Mouse (Mus musculus): Measurements from ENCODE around the gene Btbd9. TPM values are rescaled to one million over a fixed set of nuclear protein-coding genes. Genes with fewer than 3 reads are reported as not detected.

The Btbd9 gene
- total and polyA plus RNA-seq, 2 experiments from 2014 or later = 30.3 to 31.0 TPM

- H3K4me2 ChIP-seq (ENCODE audit: low read depth, low read length) = peak overlapping the region; percentile 50
- 33% methylated on average over 14 of the region's 14 CpGs for WGBS
Measured at GRCm38 (mm10) chr17:30467566-30468213, 108.6 kb downstream of the Btbd9 start.

GRCm38 (mm10) chr17:30465060-30465762, 111.1 kb downstream of the Btbd9 start:
- Histone ChIP-seq H3K4me2 (ENCODE audit: low read depth, low read length) (no peak overlapping the region), H3K27ac (ENCODE audit: low read depth) (peak overlapping the region; percentile 51; the same call in 1 of the 2 replicates), H3K27me3 (ENCODE audit: control insufficient read depth, insufficient read depth, low read length) (no peaks in the 10 kb centered on the region), H3K4me3 (ENCODE audit: low read depth, low read length) (no peak overlapping the region), H3K36me3 (replicated peaks; ENCODE audit: control insufficient read depth, insufficient read depth, low read length) (no peaks in the 10 kb centered on the region), H3K9ac (replicated peaks; ENCODE audit: low read depth, low read length) (no peak overlapping the region), H3K4me1 (ENCODE audit: control insufficient read depth, insufficient read depth) (peaks cover 34% of the 10 kb centered on the region), H3K9me3 (replicated peaks; ENCODE audit: control insufficient read depth, low read length) (no peaks in the 10 kb centered on the region)
- TF ChIP-seq CTCF (IDR thresholded peaks at IDR 0.05; ENCODE audit: low read depth) = no peak
- TF ChIP-seq EP300 (IDR thresholded peaks at IDR 0.05; ENCODE audit: low read depth) = no peak
- DNase-seq (ENCODE audit: low spot score) (no peak), ATAC-seq (ENCODE audit: insufficient read depth, low read depth) (no peak)
- whole genome bisulfite sequencing = 41% methylated on average over 6 of the region's 6 CpGs

More at GRCm38 (mm10) chr17:30467566-30468213, 108.6 kb downstream of the Btbd9 start:
- DNase-seq (ENCODE audit: low spot score) (no peak), ATAC-seq (ENCODE audit: insufficient read depth, low read depth) (no peak)
- Histone ChIP-seq H3K36me3 (replicated peaks; ENCODE audit: control insufficient read depth, insufficient read depth, low read length) (no peaks in the 10 kb centered on the region), H3K9me3 (replicated peaks; ENCODE audit: control insufficient read depth, low read length) (no peaks in the 10 kb centered on the region), H3K27ac (ENCODE audit: low read depth) (peak overlapping the region; percentile 12; the same call in 1 of the 2 replicates), H3K4me1 (ENCODE audit: control insufficient read depth, insufficient read depth) (peaks cover 49% of the 10 kb centered on the region), H3K27me3 (ENCODE audit: control insufficient read depth, insufficient read depth, low read length) (no peaks in the 10 kb centered on the region), H3K4me3 (ENCODE audit: low read depth, low read length) (peak overlapping the region; percentile 9; the same call in 1 of the 2 replicates), H3K9ac (replicated peaks; ENCODE audit: low read depth, low read length) (peak overlapping the region; percentile 42; the same call in 1 of the 2 replicates)
- TF ChIP-seq EP300 (IDR thresholded peaks at IDR 0.05; ENCODE audit: low read depth) (no peak), CTCF (IDR thresholded peaks at IDR 0.05; ENCODE audit: low read depth) (no peak)

GRCm38 (mm10) chr17:30464240-30464745, 112.0 kb downstream of the Btbd9 start:
- no peak overlapping the region for H3K4me3 ChIP-seq (ENCODE audit: low read depth, low read length)
- H3K27ac ChIP-seq (ENCODE audit: low read depth) = peak overlapping the region; percentile 51
- ATAC-seq (ENCODE audit: insufficient read depth, low read depth) = peak; percentile 57
- DNase-seq (ENCODE audit: low spot score) = peak; percentile 56
- WGBS = 21% methylated on average over 5 of the region's 5 CpGs
- no peak for TF ChIP-seq CTCF (IDR thresholded peaks at IDR 0.05; ENCODE audit: low read depth)
- TF ChIP-seq EP300 (IDR thresholded peaks at IDR 0.05; ENCODE audit: low read depth) = no peak
- H3K9me3 ChIP-seq (replicated peaks; ENCODE audit: control insufficient read depth, low read length) = no peaks in the 10 kb centered on the region
- H3K36me3 ChIP-seq (replicated peaks; ENCODE audit: control insufficient read depth, insufficient read depth, low read length) = no peaks in the 10 kb centered on the region
- H3K4me2 ChIP-seq (ENCODE audit: low read depth, low read length) = no peak overlapping the region
- H3K9ac ChIP-seq (replicated peaks; ENCODE audit: low read depth, low read length) = no peak overlapping the region
- peaks cover 33% of the 10 kb centered on the region for H3K4me1 ChIP-seq (ENCODE audit: control insufficient read depth, insufficient read depth)
- no peaks in the 10 kb centered on the region for H3K27me3 ChIP-seq (ENCODE audit: control insufficient read depth, insufficient read depth, low read length)

DNA sequence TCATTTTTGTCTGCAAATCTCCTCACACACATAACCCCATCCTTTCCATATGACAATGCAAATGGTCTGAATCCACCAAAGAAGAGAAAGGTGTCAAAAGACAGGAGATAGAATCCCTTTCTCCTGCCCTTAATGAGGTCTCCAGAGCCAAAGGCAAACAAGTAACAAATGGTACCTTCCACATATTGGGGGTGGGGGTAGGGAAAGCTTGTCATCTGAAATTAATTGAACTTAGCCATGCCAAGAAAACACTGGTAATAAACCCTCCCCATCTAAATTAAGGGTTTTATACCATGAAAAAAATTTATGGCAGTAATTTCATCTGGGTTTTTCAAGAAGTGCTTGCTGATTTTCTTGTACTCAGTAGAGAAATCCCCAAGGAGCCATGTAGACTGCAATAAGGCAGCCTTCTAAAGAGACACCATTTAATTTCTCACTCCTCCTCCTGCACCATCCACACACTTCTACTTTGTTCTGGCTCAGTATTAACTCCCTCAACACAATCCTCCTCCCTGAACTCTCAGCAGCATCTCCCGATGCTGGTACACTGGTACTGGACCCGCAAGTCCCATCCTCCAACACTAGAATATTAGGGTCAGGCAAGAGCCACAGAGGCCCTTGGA, 115.5 kb downstream of the Btbd9 start:
- H3K4me1 ChIP-seq (ENCODE audit: control insufficient read depth, insufficient read depth) = peaks cover 38% of the 10 kb centered on the region
- no peak for DNase-seq (ENCODE audit: low spot score)
- 88% methylated on average over 2 of the region's 2 CpGs for WGBS

GRCm38 (mm10) chr17:30459706-30460105, 116.6 kb downstream of the Btbd9 start:
- DNase-seq (ENCODE audit: low spot score) (no peak), ATAC-seq (ENCODE audit: insufficient read depth, low read depth) (no peak)
- Histone ChIP-seq H3K4me3 (ENCODE audit: low read depth, low read length) (no peak overlapping the region), H3K36me3 (replicated peaks; ENCODE audit: control insufficient read depth, insufficient read depth, low read length) (no peaks in the 10 kb centered on the region), H3K27me3 (ENCODE audit: control insufficient read depth, insufficient read depth, low read length) (no peaks in the 10 kb centered on the region), H3K27ac (ENCODE audit: low read depth) (no peak overlapping the region), H3K4me1 (ENCODE audit: control insufficient read depth, insufficient read depth) (peaks cover 32% of the 10 kb centered on the region), H3K9me3 (replicated peaks; ENCODE audit: control insufficient read depth, low read length) (no peaks in the 10 kb centered on the region), H3K4me2 (ENCODE audit: low read depth, low read length) (no peak overlapping the region), H3K9ac (replicated peaks; ENCODE audit: low read depth, low read length) (no peak overlapping the region)
- WGBS = 64% methylated on average over 5 of the region's 5 CpGs
- TF ChIP-seq EP300 (IDR thresholded peaks at IDR 0.05; ENCODE audit: low read depth) (no peak), CTCF (IDR thresholded peaks at IDR 0.05; ENCODE audit: low read depth) (no peak)

More for the DNA sequence above, 115.5 kb downstream of the Btbd9 start:
- Histone ChIP-seq H3K4me3 (ENCODE audit: low read depth, low read length) (no peak overlapping the region), H3K27ac (ENCODE audit: low read depth) (no peak overlapping the region), H3K27me3 (ENCODE audit: control insufficient read depth, insufficient read depth, low read length) (no peaks in the 10 kb centered on the region), H3K9me3 (replicated peaks; ENCODE audit: control insufficient read depth, low read length) (no peaks in the 10 kb centered on the region), H3K9ac (replicated peaks; ENCODE audit: low read depth, low read length) (no peak overlapping the region), H3K36me3 (replicated peaks; ENCODE audit: control insufficient read depth, insufficient read depth, low read length) (no peaks in the 10 kb centered on the region), H3K4me2 (ENCODE audit: low read depth, low read length) (no peak overlapping the region)
- no peak for TF ChIP-seq CTCF (IDR thresholded peaks at IDR 0.05; ENCODE audit: low read depth)
- no peak for TF ChIP-seq EP300 (IDR thresholded peaks at IDR 0.05; ENCODE audit: low read depth)
- ATAC-seq (ENCODE audit: insufficient read depth, low read depth) = no peak

Data from heart, postnatal 0 days (tissue).